Mouse (Mus musculus): ENCODE data around the gene Slc9b1.

DNA sequence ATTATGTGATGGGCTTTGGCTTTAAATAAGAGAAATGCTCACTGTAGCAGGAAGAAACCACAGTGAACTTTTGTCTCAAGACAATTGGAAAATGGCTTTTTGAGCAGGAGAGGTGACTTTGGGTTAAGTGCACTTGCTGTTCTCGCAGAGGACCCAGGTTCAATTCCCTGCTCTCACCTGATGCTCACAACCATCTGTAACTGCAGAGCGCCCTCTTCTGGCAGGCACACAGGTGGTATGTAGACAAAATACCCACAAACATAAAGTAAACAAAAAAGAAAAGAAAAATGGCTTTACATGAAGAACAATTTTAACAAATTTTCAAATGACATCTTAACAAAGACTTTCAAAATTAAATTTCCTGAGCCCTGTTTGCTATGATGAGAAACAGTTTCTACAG is 20.2 kb upstream of the Slc9b1 start:
- TF ChIP-seq CTCF (IDR thresholded peaks at IDR 0.05; ENCODE audit: low read depth, low read length): 0 out of 2 replicates have a peak, but pooled peaks have one; percentile 31
- no peak for TF ChIP-seq GATA1 (IDR thresholded peaks at IDR 0.05; ENCODE audit: borderline replicate concordance, low read length)
- no peak for TF ChIP-seq POLR2AphosphoS5 (IDR thresholded peaks at IDR 0.05; ENCODE audit: insufficient replicate concordance, low read depth, low read length)
- TF ChIP-seq TAL1 (conservative IDR thresholded peaks at IDR 0.05; ENCODE audit: low read depth, low read length): no peak
- TF ChIP-seq GATA2 (IDR thresholded peaks at IDR 0.05; ENCODE audit: borderline replicate concordance, low read depth, low read length): no peak

Measured in G1E (cell line).